Mouse (Mus musculus) CH12.LX (cell line): ENCODE measurements at regions not wholly inside any gene's neighbourhood (a gene's known extent, or its start where the extent isn't known, plus 50 kb on each side); places are given as distances from the start of the nearest gene placed in this dataset.

Experiments
- DNase-seq: peaks from one replicate; pipeline ENCODE4 v3.0.0-alpha.2; 2013; ENCODE audit errors: extremely low read depth
- H3K27ac ChIP-seq: 2 replicates; pipeline ENCODE4 v1.5.1; 2012; ENCODE audit warnings: low read depth, mild to moderate bottlenecking, control low read depth, moderate library complexity; ENCODE audit not compliant: insufficient read depth
- H3K27me3 ChIP-seq: replicated peaks from 2 replicates; pipeline ENCODE3; 2012; ENCODE audit warnings: inconsistent platforms
- H3K36me3 ChIP-seq, 2 experiments: replicated peaks in 1 of 2; 2 replicates each; pipeline versions ENCODE3 to v1.6.1; 2012; ENCODE audit warnings: inconsistent platforms in 1 of 2, low read length in 1 of 2, mild to moderate bottlenecking in 1 of 2, mixed read lengths in 1 of 2, moderate library complexity in 1 of 2; ENCODE audit not compliant: control insufficient read depth in 1 of 2, insufficient read depth in 1 of 2
- H3K4me1 ChIP-seq, 2 experiments: 2 replicates each; pipeline ENCODE4 v1.6.1; 2012; ENCODE audit warnings: inconsistent platforms in 1 of 2, moderate library complexity in 1 of 2; ENCODE audit not compliant: insufficient read depth in 2 of 2, control insufficient read depth in 1 of 2
- H3K4me2 ChIP-seq: 2 replicates; pipeline ENCODE4 v1.6.1; 2012; ENCODE audit warnings: low read depth, mild to moderate bottlenecking, control low read depth; ENCODE audit not compliant: poor library complexity, insufficient read depth, severe bottlenecking
- H3K4me3 ChIP-seq, 3 experiments: fragments of 150-350 bp in 1 of 3; sonication (generic) in 1 of 3; replicated peaks in 1 of 3; 2 replicates each; pipeline versions ENCODE3 to v1.5.1; 2011 to 2012; ENCODE audit warnings: low read depth in 2 of 3, low read length in 2 of 3, mild to moderate bottlenecking in 2 of 3, moderate library complexity in 2 of 3, control low read depth in 1 of 3, improper control_type of control experiment in 1 of 3, inconsistent platforms in 1 of 3, mixed read lengths in 1 of 3; ENCODE audit not compliant: poor library complexity in 1 of 3
- H3K79me2 ChIP-seq: replicated peaks from 2 replicates; pipeline ENCODE4 v1.6.1; 2012; ENCODE audit warnings: mild to moderate bottlenecking, moderate library complexity; ENCODE audit not compliant: control insufficient read depth, poor library complexity, insufficient read depth, severe bottlenecking; ENCODE audit errors: extremely low read depth
- H3K9ac ChIP-seq: 2 replicates; pipeline ENCODE4 v1.6.1; 2012; ENCODE audit warnings: low read depth, mild to moderate bottlenecking, control low read depth, moderate library complexity; ENCODE audit not compliant: insufficient read depth
- H3K9me3 ChIP-seq: replicated peaks from 2 replicates; pipeline ENCODE3; 2012; ENCODE audit warnings: low read length, inconsistent platforms, mixed read lengths
- BHLHE40 ChIP-seq: IDR thresholded peaks from 2 replicates; pipeline ENCODE4 v1.6.1; 2011; ENCODE audit warnings: mild to moderate bottlenecking, low read depth, low read length, improper control_type of control experiment
- CHD1 ChIP-seq: IDR thresholded peaks from 2 replicates; pipeline ENCODE4 v1.6.1; 2012; ENCODE audit warnings: low read depth, low read length, improper control_type of control experiment, inconsistent platforms
- CTCF ChIP-seq, 2 experiments: IDR thresholded peaks in 1 of 2; conservative IDR thresholded peaks in 1 of 2; 2 replicates each; pipeline ENCODE4 v1.5.1; 2011 to 2012; ENCODE audit warnings: low read depth in 2 of 2, low read length in 2 of 2, improper control_type of control experiment in 1 of 2, inconsistent platforms in 1 of 2, mild to moderate bottlenecking in 1 of 2, moderate library complexity in 1 of 2
- E2F4 ChIP-seq: IDR thresholded peaks from 2 replicates; pipeline ENCODE4 v1.6.1; 2011; ENCODE audit warnings: low read depth, low read length, improper control_type of control experiment; ENCODE audit not compliant: insufficient replicate concordance
- ELF1 ChIP-seq: IDR thresholded peaks from 2 replicates; pipeline ENCODE4 v1.6.1; 2014; ENCODE audit warnings: low read depth, mild to moderate bottlenecking, inconsistent platforms, low read length, improper control_type of control experiment
- EP300 ChIP-seq: IDR thresholded peaks from 2 replicates; pipeline ENCODE4 v1.6.1; 2011; ENCODE audit warnings: low read length, improper control_type of control experiment
- ETS1 ChIP-seq: conservative IDR thresholded peaks from 2 replicates; pipeline ENCODE4 v1.6.1; 2012; ENCODE audit warnings: low read depth, mild to moderate bottlenecking, inconsistent platforms, low read length, improper control_type of control experiment, moderate library complexity
- GABPA ChIP-seq: IDR thresholded peaks from 2 replicates; pipeline ENCODE4 v1.6.1; 2012; ENCODE audit warnings: low read depth, low read length, improper control_type of control experiment, inconsistent platforms; ENCODE audit not compliant: insufficient replicate concordance
- HCFC1 ChIP-seq: IDR thresholded peaks from 2 replicates; pipeline ENCODE4 v1.6.1; 2012; ENCODE audit warnings: low read depth, mild to moderate bottlenecking, inconsistent platforms, low read length, improper control_type of control experiment
- IRF4 ChIP-seq: IDR thresholded peaks from 2 replicates; pipeline ENCODE4 v1.6.1; 2014; ENCODE audit warnings: low read depth, mild to moderate bottlenecking, inconsistent platforms, low read length, improper control_type of control experiment
- JUN ChIP-seq: IDR thresholded peaks from 2 replicates; pipeline ENCODE4 v1.6.1; 2011; ENCODE audit warnings: low read depth, mild to moderate bottlenecking, low read length, improper control_type of control experiment, moderate library complexity; ENCODE audit not compliant: insufficient read depth
- JUND ChIP-seq: conservative IDR thresholded peaks from 2 replicates; pipeline ENCODE4 v1.6.1; 2011; ENCODE audit warnings: low read depth, low read length, improper control_type of control experiment
- KAT2A ChIP-seq: IDR thresholded peaks from 2 replicates; pipeline ENCODE4 v1.6.1; 2012; ENCODE audit warnings: low read length, improper control_type of control experiment, inconsistent platforms; ENCODE audit not compliant: insufficient replicate concordance
- MAFK ChIP-seq: IDR thresholded peaks from 2 replicates; pipeline ENCODE4 v1.6.1; 2011; ENCODE audit warnings: low read length, improper control_type of control experiment; ENCODE audit not compliant: insufficient replicate concordance
- MAX ChIP-seq: IDR thresholded peaks from 2 replicates; pipeline ENCODE4 v1.6.1; 2011; ENCODE audit warnings: low read length, improper control_type of control experiment
- MAZ ChIP-seq: IDR thresholded peaks from 2 replicates; pipeline ENCODE4 v1.6.1; 2012; ENCODE audit warnings: low read depth, mild to moderate bottlenecking, inconsistent platforms, low read length, improper control_type of control experiment, moderate library complexity
- MEF2A ChIP-seq: IDR thresholded peaks from 2 replicates; pipeline ENCODE4 v1.6.1; 2014; ENCODE audit warnings: low read depth, mild to moderate bottlenecking, inconsistent platforms, low read length, improper control_type of control experiment, borderline replicate concordance
- MYC ChIP-seq: IDR thresholded peaks from 2 replicates; pipeline ENCODE4 v1.6.1; 2011; ENCODE audit warnings: low read depth, mild to moderate bottlenecking, improper control_type of control experiment, low read length
- NELFE ChIP-seq: IDR thresholded peaks from 2 replicates; pipeline ENCODE4 v1.6.1; 2011; ENCODE audit warnings: low read depth, low read length, improper control_type of control experiment
- NRF1 ChIP-seq: IDR thresholded peaks from 2 replicates; pipeline ENCODE4 v1.6.1; 2014; ENCODE audit warnings: low read depth, mild to moderate bottlenecking, inconsistent platforms, low read length, improper control_type of control experiment, moderate library complexity
- POLR2A ChIP-seq: IDR thresholded peaks from 2 replicates; pipeline ENCODE4 v1.6.1; 2011; ENCODE audit warnings: low read depth, mild to moderate bottlenecking, improper control_type of control experiment, low read length
- POLR2AphosphoS2 ChIP-seq: IDR thresholded peaks from 2 replicates; pipeline ENCODE4 v1.6.1; 2011; ENCODE audit warnings: low read depth, low read length, improper control_type of control experiment
- RAD21 ChIP-seq: IDR thresholded peaks from 2 replicates; pipeline ENCODE4 v1.6.1; 2011; ENCODE audit warnings: low read depth, mild to moderate bottlenecking, low read length, improper control_type of control experiment, moderate library complexity
- SMC3 ChIP-seq: IDR thresholded peaks from 2 replicates; pipeline ENCODE4 v1.6.1; 2011; ENCODE audit warnings: low read depth, low read length, improper control_type of control experiment
- TCF12 ChIP-seq: IDR thresholded peaks from 2 replicates; pipeline ENCODE4 v1.6.1; 2014; ENCODE audit warnings: low read depth, mild to moderate bottlenecking, inconsistent platforms, low read length, improper control_type of control experiment
- UBTF ChIP-seq: IDR thresholded peaks from 2 replicates; pipeline ENCODE4 v1.6.1; 2012; ENCODE audit warnings: low read depth, mild to moderate bottlenecking, inconsistent platforms, low read length, improper control_type of control experiment, moderate library complexity
- USF1 ChIP-seq: IDR thresholded peaks from 2 replicates; pipeline ENCODE4 v1.6.1; 2014; ENCODE audit warnings: low read depth, mild to moderate bottlenecking, inconsistent platforms, low read length, improper control_type of control experiment
- USF2 ChIP-seq: conservative IDR thresholded peaks from 2 replicates; pipeline ENCODE4 v1.6.1; 2011; ENCODE audit warnings: low read depth, low read length, improper control_type of control experiment
- ZC3H11A ChIP-seq: IDR thresholded peaks from 2 replicates; pipeline ENCODE4 v1.6.1; 2012; ENCODE audit warnings: low read depth, mild to moderate bottlenecking, inconsistent platforms, low read length, improper control_type of control experiment
- ZKSCAN1 ChIP-seq: IDR thresholded peaks from 2 replicates; pipeline ENCODE4 v1.6.1; 2012; ENCODE audit warnings: low read depth, inconsistent platforms, low read length, improper control_type of control experiment, borderline replicate concordance
- ZMIZ1 ChIP-seq: IDR thresholded peaks from 2 replicates; pipeline ENCODE4 v1.6.1; 2012; ENCODE audit warnings: low read depth, mild to moderate bottlenecking, inconsistent platforms, low read length, improper control_type of control experiment
- ZNF384 ChIP-seq: IDR thresholded peaks from 2 replicates; pipeline ENCODE4 v1.6.1; 2012; ENCODE audit warnings: low read depth, low read length, improper control_type of control experiment, inconsistent platforms
- dilution Hi-C: fragments of 300-500 bp; cut with MboI; formaldehyde crosslinking; loops from 2 replicates; pipeline ENCODE4 v1.14.3; 2020; ENCODE audit warnings: low sequenced_read_pairs; ENCODE audit not compliant: extremely low pct_unique_long_range_greater_than_20kb, extremely low pct_ligation_motif_present
- in situ Hi-C: fragments of 300-500 bp; cut with MboI; formaldehyde crosslinking; loops from 3 replicates; pipeline ENCODE4 v1.14.3; 2019; ENCODE audit warnings: low sequenced_read_pairs, low pct_ligation_motif_present, low pct_unique_long_range_greater_than_20kb, mixed read lengths

- no peaks in the 10 kb centered on the region for H3K36me3 ChIP-seq
- no peaks in the 10 kb centered on the region for H3K27me3 ChIP-seq
- no peak overlapping the region for H3K9ac ChIP-seq
- dilution Hi-C loops (no loop called here), in situ Hi-C loops (no loop called here)
- peaks cover 8 to 33% of the 10 kb centered on the region in 2 experiments for H3K4me1 ChIP-seq
- no peak overlapping the region for H3K27ac ChIP-seq
- TF ChIP-seq ZC3H11A: no peak
- TF ChIP-seq CHD1: no peak
- no peak for TF ChIP-seq CTCF (conservative IDR thresholded peaks at IDR 0.05 in 1 of 2, IDR thresholded peaks at IDR 0.05 in 1 of 2; ENCODE audit: low read depth in 2 of 2, low read length in 2 of 2)
- TF ChIP-seq MAFK: no peak
- TF ChIP-seq JUN: no peak
- TF ChIP-seq E2F4: no peak
- no peak for TF ChIP-seq ETS1
- no peak for TF ChIP-seq USF2
- no peak overlapping the region for H3K4me3 ChIP-seq
- H3K79me2 ChIP-seq: no peaks in the 10 kb centered on the region
- DNase-seq: no peak
- H3K9me3 ChIP-seq: peaks cover 2% of the 10 kb centered on the region
- H3K4me2 ChIP-seq: no peak overlapping the region
Measured at GRCm38 (mm10) chr3:102670972-102671371, 63.4 kb upstream of the Tspan2 start.

- peak; percentile 46 for DNase-seq
- dilution Hi-C loops: no loop called here
- Histone ChIP-seq H3K9ac (no peak overlapping the region), H3K36me3 (no peaks in the 10 kb centered on the region), H3K27ac (no peak overlapping the region), H3K79me2 (no peaks in the 10 kb centered on the region), H3K27me3 (no peaks in the 10 kb centered on the region), H3K4me1 (peaks cover 8 to 33% of the 10 kb centered on the region in 2 experiments), H3K4me3 (no peak overlapping the region), H3K9me3 (peaks cover under 1% of the 10 kb centered on the region), H3K4me2 (peak overlapping the region; percentile 52; the same call in 1 of the 2 replicates)
- in situ Hi-C loops: no loop called here
- TF ChIP-seq IRF4: peak; percentile 10; the same call in 1 of the 2 replicates
- TF ChIP-seq ZKSCAN1: no peak
- TF ChIP-seq TCF12: peak; percentile 60; the same call in 1 of the 2 replicates
- no peak; the same call in 1 of the 2 replicates for TF ChIP-seq RAD21
- TF ChIP-seq EP300: peak; percentile 67
- no peak for TF ChIP-seq USF1
- peak; percentile 73 for TF ChIP-seq ETS1
- no peak for TF ChIP-seq NELFE
- TF ChIP-seq MYC: no peak
- TF ChIP-seq ZMIZ1: no peak
- TF ChIP-seq CHD1: no peak
- TF ChIP-seq MAFK: no peak
- TF ChIP-seq ZNF384: no peak
- no peak for TF ChIP-seq KAT2A
- no peak for TF ChIP-seq HCFC1
- no peak for TF ChIP-seq ELF1
- TF ChIP-seq POLR2A: no peak
- TF ChIP-seq USF2: no peak
- peak; percentile 76 for TF ChIP-seq MEF2A
- no peak for TF ChIP-seq POLR2AphosphoS2
- TF ChIP-seq UBTF: no peak
- no peak for TF ChIP-seq SMC3
- TF ChIP-seq ZC3H11A: no peak
- TF ChIP-seq JUND: no peak
- peak; percentile 41; the same call in 1 of the 2 replicates for TF ChIP-seq BHLHE40
- no peak for TF ChIP-seq MAX
- no peak for TF ChIP-seq CTCF (conservative IDR thresholded peaks at IDR 0.05 in 1 of 2, IDR thresholded peaks at IDR 0.05 in 1 of 2; ENCODE audit: low read depth in 2 of 2, low read length in 2 of 2)
- no peak for TF ChIP-seq GABPA
- no peak for TF ChIP-seq NRF1
- no peak for TF ChIP-seq MAZ
- no peak for TF ChIP-seq E2F4
Measured at GRCm38 (mm10) chr3:102673506-102673905, 60.8 kb upstream of the Tspan2 start.
